Mouse (Mus musculus) hindbrain, embryonic 11.5 days (tissue): Measurements from ENCODE around the gene Vwa8. TPM values are rescaled to one million over a fixed set of nuclear protein-coding genes. Genes with fewer than 3 reads are reported as not detected.
"Not testable (repeated sequence)": the region's sequence is repeated elsewhere in the genome, so short reads cannot be mapped to it uniquely, and the experiment has no call there.

Experiments used
- ATAC-seq: fragments of 200-750 bp; cut with Nextera tagmentation; 2 replicates; pipeline ENCODE4 v1.8.0; 2017; ENCODE audit warnings: mild to moderate bottlenecking, moderate TSS enrichment, moderate library complexity; ENCODE audit not compliant: low FRiP score
- DNase-seq: peaks from one replicate; pipeline ENCODE4 v3.0.0-alpha.2; 2015; ENCODE audit warnings: low spot score
- H3K27ac ChIP-seq: fragments of 300-500 bp; sonication (generic); 2 replicates; pipeline ENCODE4 v1.5.1; 2014; ENCODE audit warnings: mild to moderate bottlenecking, low read depth, low read length
- H3K27me3 ChIP-seq: fragments of 300-500 bp; sonication (generic); 2 replicates; pipeline ENCODE4 v1.6.1; 2014; ENCODE audit warnings: mild to moderate bottlenecking, low read length, moderate library complexity, mixed read lengths; ENCODE audit not compliant: control insufficient read depth, insufficient read depth
- H3K36me3 ChIP-seq: fragments of 300-500 bp; sonication (generic); 2 replicates; pipeline ENCODE4 v1.6.1; 2014; ENCODE audit warnings: mild to moderate bottlenecking, low read length, moderate library complexity, mixed read lengths; ENCODE audit not compliant: control insufficient read depth, insufficient read depth
- H3K4me1 ChIP-seq: fragments of 300-500 bp; sonication (generic); replicated peaks from 2 replicates; pipeline ENCODE4 v1.6.1; 2014; ENCODE audit warnings: low read length, mixed read lengths; ENCODE audit not compliant: control insufficient read depth, insufficient read depth
- H3K4me2 ChIP-seq: fragments of 300-500 bp; sonication (generic); replicated peaks from 2 replicates; pipeline ENCODE4 v1.6.1; 2014; ENCODE audit warnings: mild to moderate bottlenecking, low read depth, low read length
- H3K4me3 ChIP-seq: fragments of 300-500 bp; sonication (generic); 2 replicates; pipeline ENCODE4 v1.5.1; 2014; ENCODE audit warnings: low read depth, low read length
- H3K9ac ChIP-seq: fragments of 300-500 bp; sonication (generic); 2 replicates; pipeline ENCODE4 v1.6.1; 2014; ENCODE audit warnings: low read depth, low read length
- H3K9me3 ChIP-seq: fragments of 300-500 bp; sonication (generic); 2 replicates; pipeline ENCODE4 v1.6.1; 2016; ENCODE audit warnings: low read length; ENCODE audit not compliant: control insufficient read depth
- WGBS: fragments of 180-500 bp; shearing (Covaris S2); extraction: QIAGEN DNeasy Blood & Tissue Kit; methylation state at CpG from one replicate; pipeline ENCODE4 v1.1.7; 2014; 5-methylcytosine and 5-hydroxymethylcytosine counted together
- polyA plus RNA-seq: library from polyadenylated mRNA; unstranded; fragments of >200 nt; fragmentation: Nextera tagmentation; extraction: Ambion mirVana; gene quantifications from 2 replicates; pipeline ENCODE4 v1.2.1, GENCODE M21; 2014

Gene Vwa8
- polyA plus RNA-seq, 1 experiment from 2014 or later, result 7.2 TPM

GRCm38 (mm10) chr14:78870036-78870435 is 21.2 kb downstream of the Vwa8 start:
- ATAC-seq (no peak), DNase-seq (no peak)
- Histone ChIP-seq H3K4me3 (no peak overlapping the region), H3K9me3 (no peaks in the 10 kb centered on the region), H3K27me3 (no peaks in the 10 kb centered on the region), H3K4me1 (no peaks in the 10 kb centered on the region), H3K36me3 (no peaks in the 10 kb centered on the region), H3K9ac (no peak overlapping the region), H3K4me2 (no peak overlapping the region), H3K27ac (no peak overlapping the region)
- 42% methylated on average over 2 of the region's 2 CpGs for WGBS

- no peaks in the 10 kb centered on the region for H3K36me3 ChIP-seq
- 85% methylated on average over 2 of the region's 2 CpGs for WGBS
- no peak for DNase-seq
Measured at GRCm38 (mm10) chr14:78877176-78877575, 28.3 kb downstream of the Vwa8 start.

DNA sequence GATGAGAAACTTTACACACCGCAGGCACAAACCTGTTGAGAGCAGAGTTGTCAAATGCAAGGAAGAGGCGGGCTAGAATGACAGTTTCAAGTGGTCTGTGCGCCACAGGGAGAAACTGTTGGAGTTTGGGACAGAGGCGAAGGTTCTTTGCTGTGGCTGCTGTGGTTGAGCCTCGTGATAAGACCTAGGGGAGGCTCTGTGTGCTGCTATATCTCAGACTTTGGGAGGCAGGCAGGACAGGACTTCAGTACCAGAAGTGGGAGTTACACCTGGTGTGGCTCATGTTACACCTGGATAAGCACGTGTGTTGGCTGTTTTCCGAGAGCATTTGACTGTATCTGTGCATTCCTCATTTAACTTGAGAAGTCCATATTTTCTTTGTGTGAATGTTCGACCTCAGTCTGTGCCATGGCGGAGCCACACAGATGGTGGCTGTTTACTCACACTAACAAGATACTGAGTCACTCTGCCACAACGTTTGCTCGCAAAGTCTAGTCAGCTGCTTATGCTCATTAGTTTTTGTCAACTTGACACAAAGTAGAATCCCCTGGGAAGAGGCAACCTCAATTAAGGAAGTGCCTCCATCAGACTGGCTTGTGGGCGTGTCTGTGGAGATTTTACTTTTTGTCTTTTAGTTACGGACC is 29.7 kb downstream of the Vwa8 start:
- H3K27ac ChIP-seq, result no peak overlapping the region
- no peaks in the 10 kb centered on the region for H3K36me3 ChIP-seq
- H3K4me1 ChIP-seq, result no peaks in the 10 kb centered on the region
- no peaks in the 10 kb centered on the region for H3K27me3 ChIP-seq
- no peak for ATAC-seq
- H3K9me3 ChIP-seq, result no peaks in the 10 kb centered on the region
- no peak overlapping the region for H3K4me3 ChIP-seq
- 78% methylated on average over 13 of the region's 13 CpGs for WGBS
- H3K9ac ChIP-seq, result no peak overlapping the region
- DNase-seq, result no peak
- no peak overlapping the region for H3K4me2 ChIP-seq

More at GRCm38 (mm10) chr14:78877176-78877575, 28.3 kb downstream of the Vwa8 start:
- Histone ChIP-seq H3K4me3 (no peak overlapping the region), H3K9me3 (no peaks in the 10 kb centered on the region), H3K27ac (no peak overlapping the region), H3K9ac (no peak overlapping the region), H3K4me1 (no peaks in the 10 kb centered on the region), H3K4me2 (no peak overlapping the region), H3K27me3 (no peaks in the 10 kb centered on the region)
- ATAC-seq, result no peak

- H3K4me3 ChIP-seq, result no peak overlapping the region
- H3K4me1 ChIP-seq, result no peaks in the 10 kb centered on the region
- no peaks in the 10 kb centered on the region for H3K27me3 ChIP-seq
- no peak overlapping the region for H3K9ac ChIP-seq
- ATAC-seq, result no peak
- no peak for DNase-seq
- WGBS, result 85% methylated on average over 4 of the region's 4 CpGs
- no peak overlapping the region for H3K27ac ChIP-seq
- no peaks in the 10 kb centered on the region for H3K36me3 ChIP-seq
- no peaks in the 10 kb centered on the region for H3K9me3 ChIP-seq
- no peak overlapping the region for H3K4me2 ChIP-seq
Measured at GRCm38 (mm10) chr14:78880879-78881278, 32.0 kb downstream of the Vwa8 start.

GRCm38 (mm10) chr14:78881563-78881962 is 32.7 kb downstream of the Vwa8 start:
- WGBS, result 74% methylated on average over 10 of the region's 10 CpGs
- DNase-seq, result no peak
- H3K27ac ChIP-seq, result no peak overlapping the region
- no peaks in the 10 kb centered on the region for H3K4me1 ChIP-seq
- no peak overlapping the region for H3K9ac ChIP-seq
- no peaks in the 10 kb centered on the region for H3K36me3 ChIP-seq
- H3K9me3 ChIP-seq, result no peaks in the 10 kb centered on the region
- H3K4me3 ChIP-seq, result no peak overlapping the region
- 0 out of 2 replicates have a peak, but pooled peaks have one; percentile 17 for ATAC-seq
- H3K27me3 ChIP-seq, result no peaks in the 10 kb centered on the region
- no peak overlapping the region for H3K4me2 ChIP-seq

DNA sequence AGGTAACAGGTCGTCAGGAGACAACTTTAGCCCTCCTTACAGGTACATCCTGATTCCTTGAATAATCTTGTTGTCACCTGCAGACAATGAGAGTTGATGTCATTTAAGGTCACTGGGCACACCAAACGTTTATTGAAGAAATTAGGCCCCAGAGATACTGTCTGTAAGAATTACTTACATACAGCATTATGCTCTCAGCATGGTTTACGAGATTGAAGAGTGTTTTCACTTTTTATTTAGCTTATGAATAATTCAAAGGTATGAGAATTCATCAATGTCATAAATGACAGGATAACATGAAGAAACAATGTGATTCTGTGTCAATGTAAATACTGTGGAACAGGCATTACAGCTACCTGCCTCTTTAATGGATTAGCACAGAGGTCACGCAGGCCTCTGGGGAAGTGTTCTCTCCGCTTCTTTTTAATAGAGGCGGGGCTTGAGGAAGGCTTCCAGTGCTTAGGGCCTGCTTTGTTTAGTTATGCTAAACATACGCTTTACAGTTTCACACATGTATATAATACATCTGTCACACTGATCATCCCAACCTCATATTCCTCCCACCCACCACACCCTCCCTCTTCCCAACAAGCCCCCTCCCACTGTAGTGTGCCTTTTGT is 37.2 kb downstream of the Vwa8 start:
- no peaks in the 10 kb centered on the region for H3K27me3 ChIP-seq
- no peaks in the 10 kb centered on the region for H3K36me3 ChIP-seq
- no peaks in the 10 kb centered on the region for H3K4me1 ChIP-seq
- H3K9ac ChIP-seq, result no peak overlapping the region
- H3K27ac ChIP-seq, result no peak overlapping the region
- ATAC-seq, result peak; percentile 53; the same call in 1 of the 2 replicates
- 62% methylated on average over 7 of the region's 7 CpGs for WGBS
- no peak overlapping the region for H3K4me2 ChIP-seq
- DNase-seq, result peak; percentile 35
- no peaks in the 10 kb centered on the region for H3K9me3 ChIP-seq
- H3K4me3 ChIP-seq, result no peak overlapping the region

GRCm38 (mm10) chr14:78886566-78887234 is 37.8 kb downstream of the Vwa8 start:
- ATAC-seq (peak; percentile 27; the same call in 1 of the 2 replicates), DNase-seq (no peak)
- Histone ChIP-seq H3K4me1 (no peaks in the 10 kb centered on the region), H3K4me3 (no peak overlapping the region), H3K4me2 (no peak overlapping the region), H3K27me3 (no peaks in the 10 kb centered on the region), H3K9ac (no peak overlapping the region), H3K27ac (no peak overlapping the region), H3K36me3 (no peaks in the 10 kb centered on the region), H3K9me3 (no peaks in the 10 kb centered on the region)
- 95% methylated on average over 8 of the region's 8 CpGs for WGBS

DNA sequence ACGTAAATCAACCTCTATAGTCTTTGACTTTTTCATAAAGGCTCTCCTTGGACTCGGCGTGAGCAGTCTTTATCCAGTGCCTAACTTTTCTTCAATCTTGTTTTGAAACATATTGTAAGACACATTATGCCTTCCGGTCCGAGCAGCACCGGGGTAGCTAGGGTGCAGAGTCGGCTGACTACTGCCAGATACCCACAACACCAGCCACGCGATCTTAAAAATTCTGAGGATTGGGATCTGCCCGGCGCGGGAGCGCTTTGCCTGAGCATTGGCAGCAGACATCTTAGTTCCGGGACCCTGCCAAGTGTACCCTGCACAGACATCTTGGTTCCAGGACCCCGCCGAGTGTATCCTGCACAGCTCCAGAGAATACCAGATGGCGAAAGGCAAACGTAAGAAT is 38.6 kb downstream of the Vwa8 start:
- not testable (repeated sequence) for H3K9me3 ChIP-seq, ATAC-seq, H3K9ac ChIP-seq, H3K4me1 ChIP-seq, H3K36me3 ChIP-seq, DNase-seq, H3K27ac ChIP-seq, H3K27me3 ChIP-seq, H3K4me2 ChIP-seq, H3K4me3 ChIP-seq
- 97% methylated on average over 14 of the region's 18 CpGs for WGBS
